Mouse (Mus musculus) monocyte, adult 2 months (primary cell): Measurements from ENCODE around the gene Zbtb8b.
A peak's percentile ranks its signal among the peaks of the same experiment; 100 is the strongest.

Source experiments
- DNase-seq, 2 experiments: peaks; one replicate each; pipeline ENCODE4 v3.0.0; 2022; ENCODE audit warnings: low spot score in 2 of 2, low read depth in 1 of 2

Gene Zbtb8b

GRCm38 (mm10) chr4:129376961-129377545 is 63.6 kb downstream of the Zbtb8b start:
- DNase-seq = peak in 1 of 2 experiments; percentile 5

- DNase-seq = no peak
Observed at GRCm38 (mm10) chr4:129375821-129376220, 64.8 kb downstream of the Zbtb8b start.
